8 mouse cellular contexts compared by ENCODE assay signal in the genomic region with DNA sequence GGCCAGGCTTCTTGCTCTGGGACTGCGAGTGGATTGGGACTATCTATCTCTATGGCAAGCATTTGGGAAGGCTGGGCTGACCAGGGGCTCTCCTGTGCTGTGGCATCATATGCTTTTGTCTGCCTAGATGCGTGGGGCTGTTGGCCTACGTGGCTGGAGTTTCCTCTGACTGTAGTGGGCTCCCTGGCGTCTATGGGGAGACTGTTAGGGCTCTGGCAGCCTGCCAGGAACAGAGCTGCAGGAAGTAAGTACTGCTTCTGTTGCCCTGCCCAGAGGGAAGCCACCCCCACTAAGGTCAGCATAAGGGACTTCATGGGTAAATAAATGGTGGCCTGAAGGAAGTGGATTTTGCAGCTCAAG. TPM values are rescaled to one million over a fixed set of nuclear protein-coding genes. Genes with fewer than 3 reads are reported as not detected.
DNase-seq lines count a peak whose midpoint lies in the region; ATAC-seq and TF ChIP-seq lines count a peak whose summit lies in the region.

No protein-coding gene starts in this region.

- H3K27ac ChIP-seq in CH12.LX (ENCODE audit: insufficient read depth, low read depth) = no peak overlapping the region
- H3K27ac ChIP-seq in embryonic facial prominence, embryonic 10.5 days (replicated peaks) = 0 out of 2 replicates have a peak overlapping the region, but pooled peaks have one; percentile 12
- H3K27ac ChIP-seq in heart, embryonic 13.5 days (replicated peaks) = peak overlapping the region; percentile 100
- peak overlapping the region; percentile 100 for H3K27ac ChIP-seq in kidney, embryonic 15.5 days
- H3K27ac ChIP-seq in stomach, embryonic 15.5 days = peak overlapping the region; percentile 100

- TF ChIP-seq POLR2A in CH12.LX (IDR thresholded peaks at IDR 0.05; ENCODE audit: low read depth, low read length) = no peak; the same call in 1 of the 2 replicates

- no peaks in the 10 kb centered on the region for H3K27me3 ChIP-seq in CH12.LX (replicated peaks)
- no peaks in the 10 kb centered on the region for H3K27me3 ChIP-seq in embryonic facial prominence, embryonic 10.5 days (replicated peaks; ENCODE audit: low read depth, poor library complexity, severe bottlenecking)
- no peaks in the 10 kb centered on the region for H3K27me3 ChIP-seq in heart, embryonic 13.5 days (replicated peaks)
- no peaks in the 10 kb centered on the region for H3K27me3 ChIP-seq in kidney, embryonic 15.5 days
- H3K27me3 ChIP-seq in stomach, embryonic 15.5 days (replicated peaks) = no peaks in the 10 kb centered on the region

- H3K4me2 ChIP-seq in CH12.LX (ENCODE audit: insufficient read depth, low read depth, poor library complexity, severe bottlenecking) = peak overlapping the region; percentile 53
- peak overlapping the region; percentile 99 for H3K4me2 ChIP-seq in heart, embryonic 13.5 days
- H3K4me2 ChIP-seq in kidney, embryonic 15.5 days = peak overlapping the region; percentile 95
- peak overlapping the region; percentile 90 for H3K4me2 ChIP-seq in stomach, embryonic 15.5 days

- no peak for TF ChIP-seq RAD21 in CH12.LX (IDR thresholded peaks at IDR 0.05; ENCODE audit: low read depth, low read length)

- no peak overlapping the region; the same call in none of the 2 replicates for H3K9ac ChIP-seq in CH12.LX (ENCODE audit: insufficient read depth, low read depth)
- peak overlapping the region; percentile 93 for H3K9ac ChIP-seq in heart, embryonic 13.5 days
- peak overlapping the region; percentile 99 for H3K9ac ChIP-seq in kidney, embryonic 15.5 days
- H3K9ac ChIP-seq in stomach, embryonic 15.5 days = peak overlapping the region; percentile 11; the same call in 1 of the 2 replicates

- no peaks in the 10 kb centered on the region for H3K9me3 ChIP-seq in CH12.LX (replicated peaks; ENCODE audit: low read length)
- no peaks in the 10 kb centered on the region for H3K9me3 ChIP-seq in embryonic facial prominence, embryonic 10.5 days
- H3K9me3 ChIP-seq in heart, embryonic 13.5 days = no peaks in the 10 kb centered on the region
- H3K9me3 ChIP-seq in kidney, embryonic 15.5 days (replicated peaks) = no peaks in the 10 kb centered on the region
- H3K9me3 ChIP-seq in stomach, embryonic 15.5 days = no peaks in the 10 kb centered on the region

- dilution Hi-C loops in CH12.LX (cut with MboI; ENCODE audit: extremely low pct_ligation_motif_present, extremely low pct_unique_long_range_greater_than_20kb, low sequenced_read_pairs) = no loop called here

- peak; percentile 50 for DNase-seq in cerebellum, adult 11 months
- no peak for DNase-seq in cerebellum, adult 8-10 months
- DNase-seq in CH12.LX (ENCODE audit: extremely low read depth) = no peak
- no peak for DNase-seq in embryonic facial prominence, embryonic 10.5 days (ENCODE audit: low spot score)
- DNase-seq in lung, postnatal 10 days = peak; percentile 90

- peaks cover 11 to 31% of the 10 kb centered on the region in 2 experiments for H3K4me1 ChIP-seq in CH12.LX (ENCODE audit: control insufficient read depth in 1 of 2, insufficient read depth in 2 of 2)
- H3K4me1 ChIP-seq in embryonic facial prominence, embryonic 10.5 days = peaks cover 52% of the 10 kb centered on the region
- H3K4me1 ChIP-seq in heart, embryonic 13.5 days = peaks cover 60% of the 10 kb centered on the region
- peaks cover 75% of the 10 kb centered on the region for H3K4me1 ChIP-seq in kidney, embryonic 15.5 days
- H3K4me1 ChIP-seq in stomach, embryonic 15.5 days = peaks cover 47% of the 10 kb centered on the region

- H3K36me3 ChIP-seq in CH12.LX (replicated peaks in 1 of 2; ENCODE audit: control insufficient read depth in 1 of 2, insufficient read depth in 1 of 2, low read length in 1 of 2) = peaks cover 62 to 66% of the 10 kb centered on the region in 2 experiments
- H3K36me3 ChIP-seq in embryonic facial prominence, embryonic 10.5 days (replicated peaks) = peaks cover 70% of the 10 kb centered on the region
- H3K36me3 ChIP-seq in heart, embryonic 13.5 days = peaks cover 62% of the 10 kb centered on the region
- H3K36me3 ChIP-seq in kidney, embryonic 15.5 days = peaks cover 63% of the 10 kb centered on the region
- H3K36me3 ChIP-seq in stomach, embryonic 15.5 days = peaks cover 38% of the 10 kb centered on the region

- WGBS in embryonic facial prominence, embryonic 10.5 days = 72% methylated on average over 4 of the region's 4 CpGs
- 14% methylated on average over 4 of the region's 4 CpGs for WGBS in heart, embryonic 13.5 days
- 13% methylated on average over 4 of the region's 4 CpGs for WGBS in kidney, embryonic 15.5 days
- WGBS in stomach, embryonic 15.5 days = 8% methylated on average over 4 of the region's 4 CpGs

- H3K79me2 ChIP-seq in CH12.LX (replicated peaks; ENCODE audit: control insufficient read depth, extremely low read depth, insufficient read depth, poor library complexity, severe bottlenecking) = peaks cover 61% of the 10 kb centered on the region

- ATAC-seq in heart, embryonic 13.5 days (ENCODE audit: extremely low read depth, insufficient number of reproducible peaks, low FRiP score, low TSS enrichment) = no peak
- ATAC-seq in kidney, embryonic 15.5 days (replicated peaks; ENCODE audit: low FRiP score) = no peak
- no peak for ATAC-seq in stomach, embryonic 15.5 days (ENCODE audit: insufficient read depth, low FRiP score, low read depth)

- no peak for TF ChIP-seq EP300 in CH12.LX (IDR thresholded peaks at IDR 0.05; ENCODE audit: low read length)

- no peak for TF ChIP-seq CTCF in CH12.LX (conservative IDR thresholded peaks at IDR 0.05 in 1 of 2, IDR thresholded peaks at IDR 0.05 in 1 of 2; ENCODE audit: low read depth in 2 of 2, low read length in 2 of 2)

- in situ Hi-C loops in CH12.LX (cut with MboI; ENCODE audit: low pct_ligation_motif_present, low pct_unique_long_range_greater_than_20kb, low sequenced_read_pairs) = no loop called here

- peak overlapping the region in 2 of 3 experiments; percentile 90 to 100 for H3K4me3 ChIP-seq in CH12.LX (replicated peaks in 1 of 3; ENCODE audit: low read depth in 2 of 3, low read length in 2 of 3, poor library complexity in 1 of 3)
- H3K4me3 ChIP-seq in embryonic facial prominence, embryonic 10.5 days = peak overlapping the region; percentile 99
- H3K4me3 ChIP-seq in heart, embryonic 13.5 days = peak overlapping the region; percentile 83
- peak overlapping the region; percentile 96 for H3K4me3 ChIP-seq in kidney, embryonic 15.5 days (replicated peaks)
- H3K4me3 ChIP-seq in stomach, embryonic 15.5 days (replicated peaks) = peak overlapping the region; percentile 96

TF ChIP-seq in CH12.LX, 34 proteins besides CTCF, POLR2A, EP300 and RAD21:
- TF ChIP-seq SIN3A (IDR thresholded peaks at IDR 0.05; ENCODE audit: low read length) (peak; percentile 30; the same call in 1 of the 2 replicates), USF2 (conservative IDR thresholded peaks at IDR 0.05; ENCODE audit: low read depth, low read length) (no peak)

RNA-seq across cellular contexts. Expression of gene Ptbp1, which starts 3.2 kb away (rescaled TPM):
- total RNA-seq in CH12.LX (2012; rRNA removed) (252 and 284 TPM in 2 replicates), CH12.LX (2014; rRNA removed) (261 and 284 TPM in 2 replicates)
- polyA plus RNA-seq in CH12.LX (2012; ENCODE audit: insufficient read length, low read depth) = 482 and 497 TPM in 2 replicates
- 406 and 416 TPM in 2 replicates for polyA plus RNA-seq in embryonic facial prominence, embryonic 10.5 days (2016; fragmentation: Nextera tagmentation; extraction: Ambion mirVana)
- 122 and 141 TPM in 2 replicates for polyA plus RNA-seq in heart, embryonic 13.5 days (2015; fragmentation: Nextera tagmentation; extraction: Ambion mirVana)
- 398 and 438 TPM in 2 replicates for polyA plus RNA-seq in kidney, embryonic 15.5 days (2015; fragmentation: Nextera tagmentation; extraction: Ambion mirVana)
- polyA plus RNA-seq in stomach, embryonic 15.5 days (2015; fragmentation: Nextera tagmentation; extraction: Ambion mirVana) = 295 and 299 TPM in 2 replicates

RNA-seq across cellular contexts. Expression of gene Prtn3, which starts 16.8 kb away (rescaled TPM):
- total RNA-seq in CH12.LX (2012; rRNA removed) (0.30 TPM in 1 of 2 replicates, not detected in the other), CH12.LX (2014; rRNA removed) (not detected in 2 replicates)
- polyA plus RNA-seq in CH12.LX (2012; ENCODE audit: insufficient read length, low read depth) = 0.39 TPM in 1 of 2 replicates, not detected in the other
- polyA plus RNA-seq in embryonic facial prominence, embryonic 10.5 days (2016; fragmentation: Nextera tagmentation; extraction: Ambion mirVana) = 9.3 and 12.3 TPM in 2 replicates
- 2.5 and 2.6 TPM in 2 replicates for polyA plus RNA-seq in heart, embryonic 13.5 days (2015; fragmentation: Nextera tagmentation; extraction: Ambion mirVana)
- polyA plus RNA-seq in kidney, embryonic 15.5 days (2015; fragmentation: Nextera tagmentation; extraction: Ambion mirVana) = 7.4 and 8.3 TPM in 2 replicates
- polyA plus RNA-seq in stomach, embryonic 15.5 days (2015; fragmentation: Nextera tagmentation; extraction: Ambion mirVana) = 5.2 and 10.6 TPM in 2 replicates

RNA-seq across cellular contexts. Expression of gene Plppr3, which starts 17.0 kb away (rescaled TPM):
- 0.47 and 0.55 TPM in 2 replicates for total RNA-seq in CH12.LX (2012; rRNA removed)
- total RNA-seq in CH12.LX (2014; rRNA removed) = not detected in 2 replicates
- polyA plus RNA-seq in CH12.LX (2012; ENCODE audit: insufficient read length, low read depth) = 3.4 TPM in 2 replicates
- 123 and 139 TPM in 2 replicates for polyA plus RNA-seq in embryonic facial prominence, embryonic 10.5 days (2016; fragmentation: Nextera tagmentation; extraction: Ambion mirVana)
- polyA plus RNA-seq in heart, embryonic 13.5 days (2015; fragmentation: Nextera tagmentation; extraction: Ambion mirVana) = 15.8 and 16.4 TPM in 2 replicates
- polyA plus RNA-seq in kidney, embryonic 15.5 days (2015; fragmentation: Nextera tagmentation; extraction: Ambion mirVana) = 62.1 and 74.5 TPM in 2 replicates
- polyA plus RNA-seq in stomach, embryonic 15.5 days (2015; fragmentation: Nextera tagmentation; extraction: Ambion mirVana) = 32.9 and 36.1 TPM in 2 replicates

RNA-seq across cellular contexts. Expression of gene Elane, which starts 28.6 kb away (rescaled TPM):
- total RNA-seq in CH12.LX (2012; rRNA removed) = not detected in 2 replicates
- not detected in 2 replicates for total RNA-seq in CH12.LX (2014; rRNA removed)
- not detected in 2 replicates for polyA plus RNA-seq in CH12.LX (2012; ENCODE audit: insufficient read length, low read depth)
- polyA plus RNA-seq in embryonic facial prominence, embryonic 10.5 days (2016; fragmentation: Nextera tagmentation; extraction: Ambion mirVana) = 0.20 TPM in 1 of 2 replicates, not detected in the other
- 0.25 and 0.96 TPM in 2 replicates for polyA plus RNA-seq in heart, embryonic 13.5 days (2015; fragmentation: Nextera tagmentation; extraction: Ambion mirVana)
- 2.6 and 3.4 TPM in 2 replicates for polyA plus RNA-seq in kidney, embryonic 15.5 days (2015; fragmentation: Nextera tagmentation; extraction: Ambion mirVana)
- polyA plus RNA-seq in stomach, embryonic 15.5 days (2015; fragmentation: Nextera tagmentation; extraction: Ambion mirVana) = 3.8 and 11.1 TPM in 2 replicates

RNA-seq across cellular contexts. Expression of gene Cfd, which starts 33.2 kb away (rescaled TPM):
- total RNA-seq in CH12.LX (2012; rRNA removed) (not detected in 2 replicates), CH12.LX (2014; rRNA removed) (not detected in 2 replicates)
- 0.26 TPM in 1 of 2 replicates, not detected in the other for polyA plus RNA-seq in CH12.LX (2012; ENCODE audit: insufficient read length, low read depth)
- polyA plus RNA-seq in embryonic facial prominence, embryonic 10.5 days (2016; fragmentation: Nextera tagmentation; extraction: Ambion mirVana) = not detected in 2 replicates
- not detected in 2 replicates for polyA plus RNA-seq in heart, embryonic 13.5 days (2015; fragmentation: Nextera tagmentation; extraction: Ambion mirVana)
- not detected in 2 replicates for polyA plus RNA-seq in kidney, embryonic 15.5 days (2015; fragmentation: Nextera tagmentation; extraction: Ambion mirVana)
- polyA plus RNA-seq in stomach, embryonic 15.5 days (2015; fragmentation: Nextera tagmentation; extraction: Ambion mirVana) = not detected in 2 replicates

Comparison
In these comparisons a context has a peak if more than half of its experiments do, and no peak if none do; other contexts are left out.
1. DNase-seq: peak in cerebellum, adult 11 months (single experiment) and lung, postnatal 10 days (single experiment); none in cerebellum, adult 8-10 months (single experiment), CH12.LX (single experiment) and embryonic facial prominence, embryonic 10.5 days (single experiment).
2. Peak in every context shown above with its lines, with median percentiles within 50 percentile points of each other: H3K4me2 ChIP-seq and H3K4me3 ChIP-seq.